Mouse (Mus musculus) spleen, adult 2 months (tissue): ENCODE results near the gene Ncs1. TPM values are rescaled to one million over a fixed set of nuclear protein-coding genes. Genes with fewer than 3 reads are reported as not detected.

Source experiments
- DNase-seq, 2 experiments: peaks; one replicate each; pipeline versions ENCODE4 v3.0.0 to v3.0.0-alpha.2; 2012 to 2021; ENCODE audit warnings: low spot score in 2 of 2, low read depth in 1 of 2
- H3K27ac ChIP-seq: fragments of 200-500 bp; 2 replicates; pipeline ENCODE4 v1.5.1; 2012; ENCODE audit warnings: low read length, inconsistent platforms; ENCODE audit not compliant: insufficient read depth
- H3K27me3 ChIP-seq: fragments of 200-500 bp; 2 replicates; pipeline ENCODE4 v1.6.1; 2012; ENCODE audit warnings: mild to moderate bottlenecking, moderate library complexity, low read length, inconsistent platforms; ENCODE audit not compliant: control insufficient read depth, insufficient read depth
- H3K36me3 ChIP-seq: fragments of 200-500 bp; 2 replicates; pipeline ENCODE4 v1.6.1; 2012; ENCODE audit warnings: mild to moderate bottlenecking, low read length, inconsistent platforms; ENCODE audit not compliant: control insufficient read depth, insufficient read depth
- H3K4me1 ChIP-seq: fragments of 200-500 bp; 2 replicates; pipeline ENCODE4 v1.6.1; 2011; ENCODE audit warnings: inconsistent platforms; ENCODE audit not compliant: control insufficient read depth, insufficient read depth, insufficient read length
- H3K4me3 ChIP-seq: fragments of 200-500 bp; 2 replicates; pipeline ENCODE4 v1.5.1; 2011; ENCODE audit warnings: mild to moderate bottlenecking, inconsistent platforms; ENCODE audit not compliant: insufficient read depth, insufficient read length; ENCODE audit errors: extremely low read depth
- CTCF ChIP-seq: fragments of 200-500 bp; IDR thresholded peaks from 2 replicates; pipeline ENCODE4 v1.5.1; 2011; ENCODE audit warnings: mild to moderate bottlenecking, inconsistent platforms; ENCODE audit not compliant: insufficient read depth, insufficient read length, insufficient replicate concordance; ENCODE audit errors: extremely low read depth
- POLR2A ChIP-seq: fragments of 200-500 bp; IDR thresholded peaks from 2 replicates; pipeline ENCODE4 v1.6.1; 2011; ENCODE audit warnings: low read depth, low read length, inconsistent platforms
- WGBS: fragments of 180-500 bp; shearing (Covaris S2); methylation state at CpG from one replicate; pipeline ENCODE4 v1.1.7; 2018; 5-methylcytosine and 5-hydroxymethylcytosine counted together
- polyA plus RNA-seq: library from polyadenylated mRNA; depleted of rRNA; stranded (reverse); fragments of >200 nt; gene quantifications from 2 replicates; pipeline ENCODE4 v1.2.3, GENCODE M21; 2012

Ncs1 gene
- polyA plus RNA-seq, 1 experiment, result 1.3 TPM

DNA sequence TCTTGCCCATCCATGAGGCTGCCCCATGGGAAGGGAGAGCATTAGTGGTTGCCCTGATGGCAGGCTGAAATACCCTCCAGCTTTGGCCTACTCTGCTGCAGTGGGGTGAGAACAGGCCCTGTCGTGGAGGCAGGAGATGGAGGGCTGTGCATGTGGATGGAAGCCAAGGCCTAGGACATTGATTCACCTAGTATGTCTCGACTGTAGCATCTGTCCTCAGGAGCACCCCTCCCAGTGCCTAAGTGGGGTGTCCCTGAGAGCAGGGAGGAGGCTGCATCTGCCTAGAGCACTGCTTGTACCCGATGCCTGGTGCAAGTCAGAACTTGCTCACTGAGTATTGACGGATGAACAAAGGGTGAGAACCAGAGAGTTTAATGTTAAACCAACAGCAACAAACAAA lies 39.4 kb upstream of the Ncs1 start:
- Histone ChIP-seq H3K4me1 (no peaks in the 10 kb centered on the region), H3K27me3 (no peaks in the 10 kb centered on the region), H3K4me3 (no peak overlapping the region), H3K27ac (no peak overlapping the region), H3K36me3 (peaks cover 22% of the 10 kb centered on the region)
- DNase-seq, result no peak
- TF ChIP-seq CTCF (no peak), POLR2A (no peak)
- 91% methylated on average over 4 of the region's 4 CpGs for WGBS

DNA sequence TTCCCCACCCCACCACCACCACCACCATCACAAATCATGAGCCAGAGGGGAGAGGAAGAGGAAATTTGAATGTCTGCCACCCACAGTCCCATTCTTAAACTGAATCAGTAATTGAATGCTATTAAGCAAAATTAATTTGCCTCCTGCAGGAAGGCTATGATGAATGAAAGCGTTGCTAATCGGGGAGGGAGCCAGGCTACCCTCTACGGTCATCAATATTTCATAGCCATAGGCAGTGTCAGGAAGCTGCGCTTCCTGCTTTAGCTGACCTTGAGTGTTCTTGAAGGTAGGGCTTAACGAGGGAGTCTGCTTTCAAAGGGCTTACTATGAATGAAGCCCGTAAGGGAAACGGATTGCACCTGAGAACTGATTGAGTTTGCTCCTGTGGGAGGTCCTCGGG lies 38.7 kb upstream of the Ncs1 start:
- peaks cover 24% of the 10 kb centered on the region for H3K36me3 ChIP-seq
- WGBS, result 83% methylated on average over 8 of the region's 8 CpGs
- H3K4me3 ChIP-seq, result no peak overlapping the region
- no peak for DNase-seq
- H3K27ac ChIP-seq, result no peak overlapping the region
- no peaks in the 10 kb centered on the region for H3K27me3 ChIP-seq
- H3K4me1 ChIP-seq, result no peaks in the 10 kb centered on the region
- TF ChIP-seq CTCF (no peak), POLR2A (no peak)

DNA sequence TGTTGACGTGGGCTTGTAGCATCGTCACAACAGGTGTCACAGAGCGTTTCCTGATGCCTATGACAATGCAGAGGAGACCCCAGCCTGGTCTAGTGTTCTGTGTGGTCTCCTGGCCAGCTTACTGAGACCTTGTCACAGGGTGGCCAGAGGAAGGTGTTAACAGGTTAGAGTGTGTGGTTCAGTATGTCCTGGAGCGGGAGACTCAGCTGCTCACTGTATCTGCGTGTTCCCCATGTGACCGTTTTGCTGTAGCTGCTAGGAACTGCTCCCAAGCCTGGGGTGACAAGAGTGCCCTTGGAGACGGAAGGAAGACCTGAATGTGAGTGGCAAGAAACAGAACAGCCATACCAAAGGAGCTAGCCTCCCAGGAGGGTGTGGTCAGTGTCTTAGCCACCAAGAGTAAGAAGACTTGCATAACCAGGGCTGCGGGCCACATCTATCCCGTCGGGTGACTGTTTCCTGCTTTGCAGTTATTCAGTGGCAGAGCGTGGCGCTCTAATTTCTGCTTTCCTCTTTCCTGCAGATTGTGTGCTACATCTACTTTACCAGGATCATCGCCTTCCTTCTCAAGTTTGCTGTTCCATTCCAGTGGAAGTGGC lies 37.0 kb upstream of the Ncs1 start:
- Histone ChIP-seq H3K4me3 (no peak overlapping the region), H3K27me3 (no peaks in the 10 kb centered on the region), H3K4me1 (no peaks in the 10 kb centered on the region), H3K27ac (no peak overlapping the region), H3K36me3 (peaks cover 28% of the 10 kb centered on the region)
- no peak for TF ChIP-seq CTCF
- no peak for TF ChIP-seq POLR2A
- no peak for DNase-seq
- 85% methylated on average over 13 of the region's 13 CpGs for WGBS

DNA sequence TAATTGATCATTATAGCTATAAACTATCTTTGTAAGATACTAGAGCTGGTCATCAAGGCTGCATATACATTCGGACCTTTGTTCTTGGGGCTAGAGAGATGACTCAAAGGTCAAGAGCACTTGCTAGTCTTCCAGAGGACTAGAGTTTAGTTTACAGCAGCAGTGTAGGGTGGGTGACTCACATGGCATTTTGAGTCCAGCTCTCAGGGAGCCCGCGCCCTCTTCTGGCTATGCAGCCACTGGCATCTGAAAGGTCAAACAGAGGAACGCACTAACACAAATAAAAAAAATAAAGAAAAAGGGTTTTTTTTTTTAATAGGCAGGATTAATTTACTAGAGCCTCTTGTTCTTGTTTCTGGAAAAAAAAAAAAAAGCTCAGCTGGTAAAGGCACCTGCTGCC lies 36.1 kb upstream of the Ncs1 start:
- WGBS, result 92% methylated on average over 4 of the region's 4 CpGs

DNA sequence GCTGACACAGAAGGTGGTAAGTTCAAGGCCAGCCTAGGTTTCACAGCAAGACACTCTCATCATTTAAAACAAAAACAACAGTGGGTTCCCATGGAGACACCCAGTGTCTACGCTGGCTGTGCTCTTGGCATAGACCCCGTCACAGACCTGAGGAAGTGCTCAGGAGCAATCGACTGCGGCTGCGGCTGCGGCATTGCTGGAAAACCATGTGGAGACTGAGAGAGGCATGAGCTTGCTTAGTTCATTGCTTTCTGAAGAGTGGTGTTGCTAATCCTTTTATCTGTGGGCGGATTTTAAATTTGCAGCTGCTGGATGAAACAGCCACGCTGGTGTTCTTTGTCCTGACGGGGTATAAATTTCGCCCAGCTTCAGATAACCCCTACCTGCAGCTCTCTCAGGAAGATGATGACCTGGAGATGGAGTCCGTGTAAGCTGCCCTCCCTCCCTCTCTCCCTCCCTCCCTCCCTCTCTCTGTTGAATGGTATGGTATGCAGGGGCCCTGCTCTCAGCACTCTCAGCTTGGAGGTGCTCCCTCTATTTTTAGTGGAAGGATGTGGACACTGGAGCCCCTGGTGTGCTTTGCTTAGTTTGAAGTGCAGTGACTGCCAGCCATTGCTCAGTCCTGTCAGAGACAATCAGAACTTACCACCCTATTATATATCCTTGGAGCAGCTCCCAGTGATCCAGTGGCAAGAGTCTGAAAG lies 35.3 kb upstream of the Ncs1 start:
- no peak for TF ChIP-seq CTCF
- no peak for TF ChIP-seq POLR2A
- DNase-seq, result no peak
- WGBS, result 92% methylated on average over 11 of the region's 11 CpGs
- Histone ChIP-seq H3K27me3 (no peaks in the 10 kb centered on the region), H3K36me3 (peaks cover 38% of the 10 kb centered on the region), H3K4me1 (no peaks in the 10 kb centered on the region), H3K4me3 (no peak overlapping the region), H3K27ac (no peak overlapping the region)

More for the DNA sequence above, 36.1 kb upstream of the Ncs1 start:
- no peak for DNase-seq
- Histone ChIP-seq H3K27ac (no peak overlapping the region), H3K36me3 (peaks cover 31% of the 10 kb centered on the region), H3K4me1 (no peaks in the 10 kb centered on the region), H3K4me3 (no peak overlapping the region), H3K27me3 (no peaks in the 10 kb centered on the region)
- TF ChIP-seq CTCF (no peak), POLR2A (no peak)

DNA sequence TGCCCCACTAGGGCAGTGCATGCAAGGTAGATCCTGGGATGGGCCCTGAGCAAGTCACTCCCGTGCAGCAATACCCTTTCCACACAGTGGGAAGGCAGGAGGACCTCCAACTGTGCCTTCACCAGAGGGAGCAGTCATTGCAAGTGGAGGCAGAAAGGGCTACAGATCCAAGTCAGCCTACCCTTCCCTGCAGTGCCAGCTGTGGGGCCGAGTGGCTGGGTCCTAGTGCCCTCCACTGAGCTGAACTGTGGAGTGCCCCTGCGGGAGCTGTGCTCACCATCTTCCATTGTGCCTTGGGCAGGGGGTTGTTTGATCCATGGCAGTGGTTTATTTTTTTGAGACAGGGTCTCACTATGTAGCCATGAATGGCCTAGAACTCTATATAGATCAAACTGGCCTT lies 34.4 kb upstream of the Ncs1 start:
- no peak for DNase-seq
- no peak overlapping the region for H3K27ac ChIP-seq
- H3K36me3 ChIP-seq, result peaks cover 40% of the 10 kb centered on the region
- no peak overlapping the region for H3K4me3 ChIP-seq
- TF ChIP-seq POLR2A, result no peak
- TF ChIP-seq CTCF, result no peak
- no peaks in the 10 kb centered on the region for H3K27me3 ChIP-seq
- 88% methylated on average over 3 of the region's 3 CpGs for WGBS
- no peaks in the 10 kb centered on the region for H3K4me1 ChIP-seq

DNA sequence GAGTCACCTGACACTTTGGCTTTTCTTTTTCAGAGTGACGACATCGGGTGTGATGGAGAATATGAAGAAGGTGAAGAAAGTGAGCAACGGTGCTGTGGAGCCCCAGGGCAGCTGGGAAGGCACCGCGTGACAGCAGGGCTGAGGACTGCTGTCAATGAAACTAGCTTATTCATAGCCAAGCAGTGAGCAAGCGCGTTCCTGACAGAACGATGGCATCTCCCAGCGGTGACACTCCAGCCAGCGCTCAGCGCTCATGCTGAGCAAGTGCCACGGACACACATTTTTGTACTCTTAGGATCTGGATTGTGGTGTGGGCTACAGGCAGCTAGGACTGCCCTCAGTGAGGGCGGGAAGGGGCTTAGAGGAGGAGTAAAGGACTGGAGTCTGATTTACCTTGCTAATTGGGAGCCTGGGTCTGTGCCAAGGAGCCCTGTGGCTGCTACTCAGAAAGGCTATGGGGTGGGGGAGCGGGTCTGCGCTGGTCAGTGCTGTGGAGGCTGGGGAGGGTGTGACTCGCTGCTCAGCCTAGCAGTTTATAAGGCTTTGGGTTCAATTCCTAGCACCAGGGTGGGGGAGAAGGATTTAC lies 31.3 kb upstream of the Ncs1 start:
- Histone ChIP-seq H3K27ac (no peak overlapping the region), H3K4me1 (no peaks in the 10 kb centered on the region), H3K4me3 (no peak overlapping the region), H3K27me3 (no peaks in the 10 kb centered on the region), H3K36me3 (peaks cover 30% of the 10 kb centered on the region)
- DNase-seq, result no peak
- TF ChIP-seq CTCF (no peak), POLR2A (no peak)
- 94% methylated on average over 16 of the region's 16 CpGs for WGBS
